Mouse (Mus musculus) liver, embryonic 15.5 days (tissue): ENCODE data around the gene Cit. TPM values are rescaled to one million over a fixed set of nuclear protein-coding genes. Genes with fewer than 3 reads are reported as not detected.

Source experiments
- ATAC-seq: fragments of 200-750 bp; cut with Nextera tagmentation; 2 replicates; pipeline ENCODE4 v1.8.0; 2017; ENCODE audit warnings: moderate number of reproducible peaks, mild to moderate bottlenecking, moderate library complexity; ENCODE audit not compliant: insufficient read depth
- H3K27ac ChIP-seq: fragments of 300-500 bp; sonication (generic); replicated peaks from 2 replicates; pipeline ENCODE4 v1.5.1; 2015; ENCODE audit warnings: mild to moderate bottlenecking, inconsistent platforms
- H3K27me3 ChIP-seq: fragments of 300-500 bp; sonication (generic); 2 replicates; pipeline ENCODE4 v1.6.1; 2015; ENCODE audit warnings: mild to moderate bottlenecking, inconsistent platforms
- H3K36me3 ChIP-seq: fragments of 300-500 bp; sonication (generic); replicated peaks from 2 replicates; pipeline ENCODE4 v1.6.1; 2015; ENCODE audit warnings: moderate library complexity, mild to moderate bottlenecking, inconsistent platforms
- H3K4me1 ChIP-seq: fragments of 300-500 bp; sonication (generic); replicated peaks from 2 replicates; pipeline ENCODE4 v1.6.1; 2015; ENCODE audit warnings: inconsistent platforms
- H3K4me2 ChIP-seq: fragments of 300-500 bp; sonication (generic); 2 replicates; pipeline ENCODE4 v1.6.1; 2015; ENCODE audit warnings: moderate library complexity, mild to moderate bottlenecking, inconsistent platforms
- H3K4me3 ChIP-seq: fragments of 300-500 bp; sonication (generic); replicated peaks from 2 replicates; pipeline ENCODE4 v1.5.1; 2015; ENCODE audit warnings: mild to moderate bottlenecking, inconsistent platforms
- H3K9ac ChIP-seq: fragments of 300-500 bp; sonication (generic); 2 replicates; pipeline ENCODE4 v1.6.1; 2015; ENCODE audit warnings: moderate library complexity, mild to moderate bottlenecking, inconsistent platforms
- H3K9me3 ChIP-seq: fragments of 300-500 bp; sonication (generic); replicated peaks from 2 replicates; pipeline ENCODE4 v1.6.1; 2016; ENCODE audit warnings: inconsistent platforms
- WGBS: fragments of 180-500 bp; shearing (Covaris S2); methylation state at CpG from one replicate; pipeline ENCODE4 v1.1.7; 2015; ENCODE audit warnings: mixed read lengths; ENCODE audit not compliant: insufficient replicate concordance; 5-methylcytosine and 5-hydroxymethylcytosine counted together
- polyA plus RNA-seq: library from polyadenylated mRNA; unstranded; fragments of >200 nt; fragmentation: Nextera tagmentation; extraction: Ambion mirVana; gene quantifications from 2 replicates; pipeline ENCODE4 v1.2.1, GENCODE M21; 2015

The Cit gene
- polyA plus RNA-seq, 1 experiment from 2014 or later = 36.4 TPM

- Histone ChIP-seq H3K36me3 (peaks cover 61% of the 10 kb centered on the region), H3K9me3 (no peaks in the 10 kb centered on the region), H3K4me2 (0 out of 2 replicates have a peak overlapping the region, but pooled peaks have one; percentile 3), H3K27ac (peak overlapping the region; percentile 66), H3K9ac (no peak overlapping the region), H3K27me3 (no peaks in the 10 kb centered on the region), H3K4me1 (peaks cover 8% of the 10 kb centered on the region; the same call in 1 of the 2 replicates), H3K4me3 (no peak overlapping the region)
- ATAC-seq = no peak
- WGBS = 62% methylated on average over 11 of the region's 11 CpGs
These were observed 65.4 kb downstream of the Cit start for GRCm38 (mm10) chr5:115910491-115910890.

GRCm38 (mm10) chr5:115915481-115915880 lies 70.4 kb downstream of the Cit start:
- Histone ChIP-seq H3K27ac (no peak overlapping the region), H3K4me2 (no peak overlapping the region), H3K36me3 (peaks cover 32% of the 10 kb centered on the region), H3K9ac (no peak overlapping the region), H3K9me3 (no peaks in the 10 kb centered on the region), H3K27me3 (no peaks in the 10 kb centered on the region), H3K4me3 (no peak overlapping the region), H3K4me1 (peaks cover 29% of the 10 kb centered on the region)
- ATAC-seq = no peak
- 81% methylated on average over 5 of the region's 5 CpGs for WGBS

GRCm38 (mm10) chr5:115917960-115918359 lies 72.9 kb downstream of the Cit start:
- Histone ChIP-seq H3K4me1 (peaks cover 30% of the 10 kb centered on the region), H3K4me2 (peak overlapping the region; percentile 34), H3K36me3 (peaks cover 28% of the 10 kb centered on the region), H3K27ac (peak overlapping the region; percentile 68), H3K27me3 (no peaks in the 10 kb centered on the region), H3K4me3 (no peak overlapping the region), H3K9ac (no peak overlapping the region), H3K9me3 (no peaks in the 10 kb centered on the region)
- ATAC-seq = no peak
- 69% methylated on average over 4 of the region's 4 CpGs for WGBS

- 36% methylated on average over 23 of the region's 23 CpGs for WGBS
- H3K4me2 ChIP-seq = peak overlapping the region; percentile 34
- H3K36me3 ChIP-seq = peaks cover 23% of the 10 kb centered on the region
- no peaks in the 10 kb centered on the region for H3K27me3 ChIP-seq
- no peak overlapping the region for H3K4me3 ChIP-seq
- peaks cover 33% of the 10 kb centered on the region for H3K4me1 ChIP-seq
- H3K9ac ChIP-seq = no peak overlapping the region
- peak overlapping the region; percentile 68 for H3K27ac ChIP-seq
- no peaks in the 10 kb centered on the region for H3K9me3 ChIP-seq
- peak; percentile 68 for ATAC-seq
These were observed 73.7 kb downstream of the Cit start for GRCm38 (mm10) chr5:115918597-115919351.

GRCm38 (mm10) chr5:115921990-115922389 lies 76.9 kb downstream of the Cit start:
- Histone ChIP-seq H3K9me3 (no peaks in the 10 kb centered on the region), H3K9ac (no peak overlapping the region; the same call in 1 of the 2 replicates), H3K36me3 (peaks cover 46% of the 10 kb centered on the region), H3K27ac (peak overlapping the region; percentile 65), H3K27me3 (no peaks in the 10 kb centered on the region), H3K4me2 (peak overlapping the region; percentile 29), H3K4me3 (no peak overlapping the region), H3K4me1 (peaks cover 35% of the 10 kb centered on the region)
- WGBS = 80% methylated on average over 9 of the region's 9 CpGs
- 0 out of 2 replicates have a peak, but pooled peaks have one; percentile 35 for ATAC-seq

- ATAC-seq = no peak
- Histone ChIP-seq H3K4me2 (no peak overlapping the region), H3K9me3 (no peaks in the 10 kb centered on the region), H3K27me3 (no peaks in the 10 kb centered on the region), H3K9ac (no peak overlapping the region), H3K4me1 (peaks cover 12% of the 10 kb centered on the region), H3K4me3 (no peak overlapping the region), H3K27ac (no peak overlapping the region), H3K36me3 (peaks cover 75% of the 10 kb centered on the region)
- 94% methylated on average over 7 of the region's 7 CpGs for WGBS
These were observed 79.9 kb downstream of the Cit start for GRCm38 (mm10) chr5:115924946-115925345.

GRCm38 (mm10) chr5:115928786-115929507 lies 83.9 kb downstream of the Cit start:
- H3K4me2 ChIP-seq = no peak overlapping the region
- H3K4me3 ChIP-seq = no peak overlapping the region
- no peaks in the 10 kb centered on the region for H3K27me3 ChIP-seq
- 81% methylated on average over 16 of the region's 16 CpGs for WGBS
- peaks cover 96% of the 10 kb centered on the region for H3K36me3 ChIP-seq
- H3K27ac ChIP-seq = no peak overlapping the region
- H3K9me3 ChIP-seq = no peaks in the 10 kb centered on the region
- no peak for ATAC-seq
- 0 out of 2 replicates have a peak, but pooled peaks cover under 1% of the 10 kb centered on the region for H3K4me1 ChIP-seq
- H3K9ac ChIP-seq = no peak overlapping the region

- H3K36me3 ChIP-seq = peaks cover 94% of the 10 kb centered on the region
- whole genome bisulfite sequencing = 86% methylated on average over 11 of the region's 11 CpGs
- no peak for ATAC-seq
These were observed 87.2 kb downstream of the Cit start for GRCm38 (mm10) chr5:115932325-115932724.

GRCm38 (mm10) chr5:115936851-115937250 lies 91.8 kb downstream of the Cit start:
- Histone ChIP-seq H3K4me1 (no peaks in the 10 kb centered on the region), H3K9ac (no peak overlapping the region), H3K36me3 (peaks cover 96% of the 10 kb centered on the region), H3K27ac (no peak overlapping the region), H3K9me3 (no peaks in the 10 kb centered on the region), H3K4me3 (no peak overlapping the region), H3K4me2 (no peak overlapping the region), H3K27me3 (no peaks in the 10 kb centered on the region)
- WGBS = 93% methylated on average over 15 of the region's 15 CpGs
- ATAC-seq = no peak

More at GRCm38 (mm10) chr5:115932325-115932724, 87.2 kb downstream of the Cit start:
- Histone ChIP-seq H3K9ac (no peak overlapping the region), H3K27ac (no peak overlapping the region), H3K4me2 (no peak overlapping the region), H3K4me1 (no peaks in the 10 kb centered on the region), H3K27me3 (no peaks in the 10 kb centered on the region), H3K9me3 (no peaks in the 10 kb centered on the region), H3K4me3 (no peak overlapping the region)

- Histone ChIP-seq H3K27me3 (no peaks in the 10 kb centered on the region), H3K4me2 (no peak overlapping the region), H3K36me3 (peaks cover 96% of the 10 kb centered on the region), H3K27ac (no peak overlapping the region), H3K9ac (no peak overlapping the region), H3K4me3 (no peak overlapping the region), H3K9me3 (no peaks in the 10 kb centered on the region), H3K4me1 (no peaks in the 10 kb centered on the region)
- WGBS = 87% methylated on average over 6 of the region's 6 CpGs
- no peak for ATAC-seq
These were observed 92.5 kb downstream of the Cit start for GRCm38 (mm10) chr5:115937566-115937965.

- WGBS = 90% methylated on average over 13 of the region's 13 CpGs
These were observed 93.9 kb downstream of the Cit start for GRCm38 (mm10) chr5:115938999-115939398.

More at GRCm38 (mm10) chr5:115938999-115939398, 93.9 kb downstream of the Cit start:
- H3K27ac ChIP-seq = no peak overlapping the region
- no peak overlapping the region for H3K4me2 ChIP-seq
- H3K4me1 ChIP-seq = peaks cover 7% of the 10 kb centered on the region
- H3K9ac ChIP-seq = no peak overlapping the region
- no peaks in the 10 kb centered on the region for H3K27me3 ChIP-seq
- H3K9me3 ChIP-seq = no peaks in the 10 kb centered on the region
- peaks cover 97% of the 10 kb centered on the region for H3K36me3 ChIP-seq
- no peak for ATAC-seq
- H3K4me3 ChIP-seq = no peak overlapping the region
